Mouse (Mus musculus): ENCODE results near the gene Gm31371. TPM values are rescaled to one million over a fixed set of nuclear protein-coding genes. Genes with fewer than 3 reads are reported as not detected.
"Not testable (repeated sequence)": the region's sequence is repeated elsewhere in the genome, so short reads cannot be mapped to it uniquely, and the experiment has no call there.

Gene Gm31371
- under 1 TPM in 2 of 26 experiments, not detected in 24; 0.49 to 0.81 TPM for total RNA-seq (2018; cell fraction: chromatin; rRNA removed)
- not detected for total RNA-seq (2018; cell fraction: cytosol; rRNA removed)
- total RNA-seq (2018; cell fraction: nucleus; rRNA removed), result not detected
- polyA plus RNA-seq (2018), result not detected in 3 replicates

GRCm38 (mm10) chr8:19903092-19903491 is at the start of gene Gm31371:
Gene Gm31371 (plus strand): TSS chr8:19903392.
- not testable (repeated sequence) for H3K79me2 ChIP-seq (ENCODE audit: inconsistent target); H3K27ac ChIP-seq; H3K36me3 ChIP-seq (ENCODE audit: inconsistent target); H3K4me3 ChIP-seq (ENCODE audit: inconsistent target)
- WGBS (ENCODE audit: missing documents), result no CpG with 5 or more reads among the region's 4 CpGs

GRCm38 (mm10) chr8:19906425-19907055 is 3.3 kb downstream of the Gm31371 start:
- not testable (repeated sequence) for H3K79me2 ChIP-seq (ENCODE audit: inconsistent target); H3K27ac ChIP-seq; H3K36me3 ChIP-seq (ENCODE audit: inconsistent target); H3K4me3 ChIP-seq (ENCODE audit: inconsistent target)
- 84% methylated on average over 3 of the region's 8 CpGs for WGBS (ENCODE audit: missing documents)

- 80% methylated on average over 4 of the region's 6 CpGs for WGBS (ENCODE audit: missing documents)
- not testable (repeated sequence) for H3K27ac ChIP-seq; H3K4me3 ChIP-seq (ENCODE audit: inconsistent target); H3K79me2 ChIP-seq (ENCODE audit: inconsistent target); H3K36me3 ChIP-seq (ENCODE audit: inconsistent target)
Measured at GRCm38 (mm10) chr8:19908841-19909321, 5.7 kb downstream of the Gm31371 start.

GRCm38 (mm10) chr8:19919086-19919485 is 15.9 kb downstream of the Gm31371 start:
- WGBS (ENCODE audit: missing documents), result 92% methylated on average over 2 of the region's 3 CpGs
- H3K36me3 ChIP-seq (ENCODE audit: inconsistent target); H3K4me3 ChIP-seq (ENCODE audit: inconsistent target); H3K79me2 ChIP-seq (ENCODE audit: inconsistent target); H3K27ac ChIP-seq: not testable (repeated sequence)

GRCm38 (mm10) chr8:19934274-19934673 is 31.1 kb downstream of the Gm31371 start:
- not testable (repeated sequence) for H3K79me2 ChIP-seq (ENCODE audit: inconsistent target); H3K36me3 ChIP-seq (ENCODE audit: inconsistent target); H3K27ac ChIP-seq; H3K4me3 ChIP-seq (ENCODE audit: inconsistent target)
- no CpG with 5 or more reads among the region's 6 CpGs for WGBS (ENCODE audit: missing documents)

GRCm38 (mm10) chr8:19935541-19936030 is 32.4 kb downstream of the Gm31371 start:
- WGBS (ENCODE audit: missing documents), result 43% methylated on average over 1 of the region's 2 CpGs
- H3K79me2 ChIP-seq (ENCODE audit: inconsistent target); H3K27ac ChIP-seq; H3K4me3 ChIP-seq (ENCODE audit: inconsistent target); H3K36me3 ChIP-seq (ENCODE audit: inconsistent target): not testable (repeated sequence)

- H3K36me3 ChIP-seq (ENCODE audit: inconsistent target), result no peaks in the 10 kb centered on the region
- no peaks in the 10 kb centered on the region for H3K79me2 ChIP-seq (ENCODE audit: inconsistent target)
- H3K27ac ChIP-seq, result no peak overlapping the region
- no peak overlapping the region for H3K4me3 ChIP-seq (ENCODE audit: inconsistent target)
- 89% methylated on average over 2 of the region's 2 CpGs for WGBS (ENCODE audit: missing documents)
Measured at GRCm38 (mm10) chr8:19960935-19961334, 57.7 kb downstream of the Gm31371 start.

GRCm38 (mm10) chr8:19963766-19964165 is 60.6 kb downstream of the Gm31371 start:
- not testable (repeated sequence) for H3K4me3 ChIP-seq (ENCODE audit: inconsistent target); H3K36me3 ChIP-seq (ENCODE audit: inconsistent target); H3K27ac ChIP-seq; H3K79me2 ChIP-seq (ENCODE audit: inconsistent target)
- 91% methylated on average over 2 of the region's 2 CpGs for WGBS (ENCODE audit: missing documents)

- not testable (repeated sequence) for H3K4me3 ChIP-seq (ENCODE audit: inconsistent target); H3K79me2 ChIP-seq (ENCODE audit: inconsistent target); H3K27ac ChIP-seq; H3K36me3 ChIP-seq (ENCODE audit: inconsistent target)
- 58% methylated on average over 2 of the region's 2 CpGs for WGBS (ENCODE audit: missing documents)
Measured at GRCm38 (mm10) chr8:19968151-19968550, 65.0 kb downstream of the Gm31371 start.

- not testable (repeated sequence) for H3K27ac ChIP-seq; H3K36me3 ChIP-seq (ENCODE audit: inconsistent target); H3K4me3 ChIP-seq (ENCODE audit: inconsistent target); H3K79me2 ChIP-seq (ENCODE audit: inconsistent target)
- 98% methylated on average over 5 of the region's 6 CpGs for WGBS (ENCODE audit: missing documents)
Measured at GRCm38 (mm10) chr8:19975237-19975636, 72.0 kb downstream of the Gm31371 start.

Other genes with a start within 250 kb of the Gm31371 start
- gene 4930467E23Rik, start 173.8 kb upstream of the Gm31371 start, polyA plus RNA-seq (2018), result not detected in 3 replicates